Mouse (Mus musculus) spleen, postnatal 14 days (tissue): ENCODE measurements at regions not wholly inside any gene's neighbourhood (a gene's known extent, or its start where the extent isn't known, plus 50 kb on each side); places are given as distances from the start of the nearest gene placed in this dataset.

ENCODE experiments used
- DNase-seq, 2 experiments: peaks; one replicate each; pipeline ENCODE4 v3.0.0; 2021 to 2022; ENCODE audit warnings: low spot score in 2 of 2

DNA sequence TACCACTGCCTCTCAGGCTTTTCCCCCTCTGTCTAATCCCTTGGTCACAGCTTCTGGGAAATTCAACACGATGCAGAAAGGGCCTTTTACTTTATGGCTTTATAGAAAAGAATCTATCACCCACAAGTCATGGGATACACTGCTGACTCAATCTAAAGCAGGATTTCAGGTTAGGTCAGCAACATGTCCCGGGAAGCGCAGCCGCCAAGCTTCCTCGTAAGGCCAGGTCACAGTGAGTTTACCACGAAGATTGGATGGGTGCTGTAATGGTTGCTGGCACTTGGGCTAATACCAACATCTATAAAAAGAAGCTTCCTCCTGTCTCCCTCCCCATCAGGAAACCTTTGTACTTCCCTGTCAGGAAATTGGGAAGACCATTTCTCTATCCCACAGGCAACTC, 70.0 kb upstream of the Gm9747 start:
- DNase-seq = no peak

DNA sequence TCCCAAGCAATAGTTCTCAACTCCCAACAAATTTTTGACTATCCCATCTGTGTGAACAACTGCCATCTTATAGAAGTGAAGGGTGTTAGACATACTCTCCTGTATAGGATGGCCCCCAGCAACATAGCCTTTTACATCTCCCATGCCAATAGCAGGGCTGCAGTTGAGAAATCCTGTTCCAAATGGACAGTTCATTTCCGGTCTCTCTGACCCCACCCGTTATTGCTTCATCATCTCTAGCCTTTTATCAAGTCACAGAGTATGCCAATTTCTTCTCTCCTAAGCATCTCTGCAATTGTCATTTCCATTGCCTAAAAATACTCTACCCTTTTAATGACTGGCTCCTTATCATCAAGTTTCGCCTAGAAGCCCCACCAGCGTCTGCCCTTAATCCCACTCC, 64.8 kb upstream of the Gm9747 start:
- no peak for DNase-seq

DNA sequence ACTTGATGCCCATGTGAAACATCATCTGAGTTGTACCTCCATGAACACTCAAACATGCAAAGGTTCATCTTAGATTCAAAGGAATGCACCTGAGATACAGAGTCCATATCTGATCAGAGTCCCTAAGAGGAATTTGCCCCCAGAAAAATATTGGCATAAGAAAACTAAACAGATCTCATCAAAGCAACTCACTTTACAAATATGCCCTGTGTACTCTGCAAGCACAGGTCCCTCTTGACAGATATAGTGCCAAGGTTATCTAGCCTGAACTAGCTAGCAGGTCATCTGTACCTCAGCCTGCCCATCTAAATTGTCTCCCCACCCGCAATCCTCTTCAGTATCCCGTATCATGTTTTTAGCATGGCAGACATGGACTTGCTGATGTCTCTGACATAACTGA, 64.0 kb upstream of the Gm9747 start:
- DNase-seq = no peak

DNA sequence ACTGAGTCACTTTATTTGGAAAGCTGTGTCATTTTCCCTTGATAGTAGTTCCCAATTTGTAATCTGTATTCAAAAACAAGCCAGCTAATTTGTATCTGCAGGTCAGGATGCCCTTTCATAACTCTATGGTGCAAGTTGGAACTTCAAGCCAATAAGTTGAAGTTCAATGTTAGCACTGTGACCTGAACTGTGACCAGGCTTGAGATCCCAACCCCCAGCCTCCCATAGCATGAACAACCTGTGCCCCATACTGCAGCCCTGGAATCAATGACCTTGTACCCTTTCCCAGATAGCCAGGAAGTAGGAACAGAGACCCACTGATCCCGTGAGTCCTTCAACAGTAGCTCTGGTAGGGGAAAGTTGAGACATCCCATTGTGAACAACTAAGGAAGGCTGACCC, 52.5 kb upstream of the Gm9747 start:
- DNase-seq = no peak
